Mouse (Mus musculus) erythroblast, embryonic 14.5 days (primary cell): ENCODE results near the gene Olfr159. TPM values are rescaled to one million over a fixed set of nuclear protein-coding genes. Genes with fewer than 3 reads are reported as not detected.

Experiments
- H3K27me3 ChIP-seq: 2 replicates; pipeline ENCODE4 v1.6.1; 2012; ENCODE audit warnings: inconsistent platforms; ENCODE audit not compliant: control insufficient read depth
- H3K36me3 ChIP-seq: 2 replicates; pipeline ENCODE4 v1.6.1; 2012; ENCODE audit warnings: mild to moderate bottlenecking, inconsistent platforms; ENCODE audit not compliant: control insufficient read depth
- H3K4me1 ChIP-seq: 2 replicates; pipeline ENCODE4 v1.6.1; 2012; ENCODE audit warnings: inconsistent platforms; ENCODE audit not compliant: control insufficient read depth
- H3K4me3 ChIP-seq: replicated peaks from 2 replicates; pipeline ENCODE3; 2012; ENCODE audit warnings: moderate library complexity, mild to moderate bottlenecking, inconsistent platforms
- H3K9me3 ChIP-seq: 2 replicates; pipeline ENCODE4 v1.6.1; 2012; ENCODE audit warnings: low read length, inconsistent platforms, mixed read lengths; ENCODE audit not compliant: control insufficient read depth
- GATA1 ChIP-seq: IDR thresholded peaks from 2 replicates; pipeline ENCODE4 v1.6.1; 2012; ENCODE audit warnings: low read length, inconsistent platforms, mixed read lengths
- TAL1 ChIP-seq: IDR thresholded peaks from 3 replicates; pipeline ENCODE4 v1.6.1; 2012; ENCODE audit warnings: low read length, inconsistent platforms, mixed read lengths
- polyA plus RNA-seq: library from polyadenylated mRNA; stranded (reverse); fragments of >175 nt; gene quantifications from 2 replicates; pipeline ENCODE4 v1.2.3, GENCODE M21; 2012

Olfr159 gene
- polyA plus RNA-seq, 1 experiment = not detected

- Histone ChIP-seq H3K4me1 (peaks cover 15% of the 10 kb centered on the region), H3K36me3 (no peaks in the 10 kb centered on the region), H3K4me3 (no peak overlapping the region), H3K9me3 (no peaks in the 10 kb centered on the region), H3K27me3 (no peaks in the 10 kb centered on the region)
- TF ChIP-seq GATA1 (no peak), TAL1 (no peak)
Observed at GRCm38 (mm10) chr4:43726228-43726993, 44.4 kb downstream of the Olfr159 start.

GRCm38 (mm10) chr4:43724764-43725163, 46.0 kb downstream of the Olfr159 start:
- peaks cover 10% of the 10 kb centered on the region; the same call in 1 of the 2 replicates for H3K4me1 ChIP-seq
- H3K9me3 ChIP-seq = no peaks in the 10 kb centered on the region
- no peaks in the 10 kb centered on the region for H3K36me3 ChIP-seq
- H3K27me3 ChIP-seq = no peaks in the 10 kb centered on the region
- no peak for TF ChIP-seq TAL1
- TF ChIP-seq GATA1 = no peak
- H3K4me3 ChIP-seq = no peak overlapping the region

- H3K4me1 ChIP-seq = no peaks in the 10 kb centered on the region
- TF ChIP-seq GATA1 (no peak), TAL1 (no peak)
- no peak overlapping the region for H3K4me3 ChIP-seq
- no peaks in the 10 kb centered on the region for H3K36me3 ChIP-seq
- no peaks in the 10 kb centered on the region for H3K27me3 ChIP-seq
- no peaks in the 10 kb centered on the region; the same call in 1 of the 2 replicates for H3K9me3 ChIP-seq
Observed at GRCm38 (mm10) chr4:43722191-43722590, 48.6 kb downstream of the Olfr159 start.

- Histone ChIP-seq H3K4me1 (no peaks in the 10 kb centered on the region), H3K9me3 (no peaks in the 10 kb centered on the region; the same call in 1 of the 2 replicates), H3K4me3 (no peak overlapping the region), H3K27me3 (peaks cover 1% of the 10 kb centered on the region), H3K36me3 (no peaks in the 10 kb centered on the region)
- no peak for TF ChIP-seq TAL1
- TF ChIP-seq GATA1 = no peak
Observed at GRCm38 (mm10) chr4:43720491-43721228, 50.1 kb downstream of the Olfr159 start.

Other genes with a start within 250 kb of the Olfr159 start
- 0.13 TPM in 1 of 2 replicates, not detected in the other for gene Tpm2, start 247.2 kb downstream of the Olfr159 start, polyA plus RNA-seq
- gene Creb3, start 208.7 kb downstream of the Olfr159 start, polyA plus RNA-seq = 0.10 and 0.20 TPM in 2 replicates
- gene Tln1, start 208.3 kb downstream of the Olfr159 start, polyA plus RNA-seq = 17.6 and 19.2 TPM in 2 replicates
- 3.5 and 7.2 TPM in 2 replicates for gene Rgp1, start 192.3 kb downstream of the Olfr159 start, polyA plus RNA-seq
- 0.70 and 1.1 TPM in 2 replicates for gene Gba2, start 192.1 kb downstream of the Olfr159 start, polyA plus RNA-seq
- not detected in 2 replicates for gene Msmp, start 186.5 kb downstream of the Olfr159 start, polyA plus RNA-seq
- gene Npr2, start 139.1 kb downstream of the Olfr159 start, polyA plus RNA-seq = 0.15 TPM in 1 of 2 replicates, not detected in the other
- gene Spag8, start 117.4 kb downstream of the Olfr159 start, polyA plus RNA-seq = not detected in 2 replicates
- 3.9 and 4.6 TPM in 2 replicates for gene Hint2, start 114.5 kb downstream of the Olfr159 start, polyA plus RNA-seq
- 0.03 and 0.11 TPM in 2 replicates for gene Tmem8b, start 102.0 kb downstream of the Olfr159 start, polyA plus RNA-seq
- 0.03 and 0.04 TPM in 2 replicates for gene Fam221b, start 101.9 kb downstream of the Olfr159 start, polyA plus RNA-seq
- not detected in 2 replicates for gene Olfr70, start 70.2 kb downstream of the Olfr159 start, polyA plus RNA-seq
- not detected in 2 replicates for gene Olfr71, start 60.8 kb downstream of the Olfr159 start, polyA plus RNA-seq
- not detected in 2 replicates for gene Hrct1, start 43.8 kb downstream of the Olfr159 start, polyA plus RNA-seq
- gene Spaar, start 41.0 kb downstream of the Olfr159 start, polyA plus RNA-seq = not detected in 2 replicates
- not detected in 2 replicates for gene Olfr156, start 52.9 kb upstream of the Olfr159 start, polyA plus RNA-seq
- gene Olfr157, start 69.2 kb upstream of the Olfr159 start, polyA plus RNA-seq = not detected in 2 replicates
- gene Olfr155, start 80.6 kb upstream of the Olfr159 start, polyA plus RNA-seq = not detected in 2 replicates
- gene Reck, start 104.5 kb upstream of the Olfr159 start, polyA plus RNA-seq = not detected in 2 replicates
- 3.0 and 3.8 TPM in 2 replicates for gene Glipr2, start 186.4 kb upstream of the Olfr159 start, polyA plus RNA-seq
- gene Ccin, start 212.5 kb upstream of the Olfr159 start, polyA plus RNA-seq = not detected in 2 replicates
- 18.7 and 31.6 TPM in 2 replicates for gene Clta, start 233.4 kb upstream of the Olfr159 start, polyA plus RNA-seq